Mouse (Mus musculus) megakaryocyte-erythroid progenitor cell, adult 5-6 weeks (primary cell): Measurements from ENCODE around the gene Crip1. TPM values are rescaled to one million over a fixed set of nuclear protein-coding genes. Genes with fewer than 3 reads are reported as not detected.
"Not testable (repeated sequence)": the region's sequence is repeated elsewhere in the genome, so short reads cannot be mapped to it uniquely, and the experiment has no call there.

Experiments used
- ATAC-seq: replicated peaks from 2 replicates; pipeline ENCODE4 v1.8.0; 2016; ENCODE audit warnings: mild to moderate bottlenecking, inconsistent platforms; ENCODE audit not compliant: severe bottlenecking, poor library complexity, low FRiP score, low TSS enrichment
- total RNA-seq, 2 experiments: library from RNA; stranded (forward) in 1 of 2; stranded (reverse) in 1 of 2; fragments of 200-1000, 215-1000 nt in 1 of 2; fragments of >200 nt in 1 of 2; fragmentation: Nextera tagmentation in 1 of 2; gene quantifications; 2 replicates each; pipeline ENCODE4 v1.2.3; 2014 to 2017

Gene Crip1
- total RNA-seq, 2 experiments from 2014 or later: 258 to 286 TPM

DNA sequence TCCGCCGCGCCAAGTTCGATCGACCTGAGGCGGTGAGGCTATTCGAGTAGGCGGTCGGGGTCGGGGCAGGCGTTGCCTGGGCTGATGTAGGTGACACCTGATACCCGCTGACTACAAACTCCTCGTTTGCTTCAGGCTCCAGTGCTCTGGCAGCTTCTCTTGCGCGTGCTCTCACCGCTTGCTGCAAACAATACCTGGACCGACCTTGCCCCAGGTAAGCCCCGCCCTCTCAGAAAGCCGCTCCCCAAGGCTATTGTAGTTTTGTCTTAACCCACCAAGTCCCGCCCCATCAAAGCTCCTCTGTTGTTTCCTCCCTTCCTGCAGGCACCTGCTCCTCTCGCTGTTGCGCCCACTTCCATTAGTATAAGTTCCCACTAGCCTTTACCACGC, 10.4 kb downstream of the Crip1 start:
- ATAC-seq: 0 out of 2 replicates have a peak, but pooled peaks have one; percentile 0

DNA sequence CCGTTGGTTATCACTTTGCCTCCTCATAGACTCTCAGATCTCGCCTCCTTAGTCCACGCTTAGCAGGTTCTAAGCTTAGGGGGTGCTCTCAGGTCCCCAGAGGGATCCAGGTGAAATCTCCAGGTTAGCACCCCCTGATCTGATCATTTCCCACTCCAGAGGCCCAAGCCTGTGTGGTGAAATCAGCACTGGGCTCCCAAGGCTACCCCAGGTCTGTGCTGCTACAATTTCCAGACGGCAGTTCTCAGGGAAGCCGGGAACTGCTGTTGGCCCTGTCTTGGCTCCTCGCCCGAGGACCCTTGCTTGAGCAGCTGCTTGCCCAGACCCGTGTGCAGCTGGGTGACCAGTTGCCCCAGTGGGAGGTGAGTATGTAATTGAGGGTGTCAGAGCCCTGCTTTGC, 10.9 kb downstream of the Crip1 start:
- ATAC-seq: no peak

DNA sequence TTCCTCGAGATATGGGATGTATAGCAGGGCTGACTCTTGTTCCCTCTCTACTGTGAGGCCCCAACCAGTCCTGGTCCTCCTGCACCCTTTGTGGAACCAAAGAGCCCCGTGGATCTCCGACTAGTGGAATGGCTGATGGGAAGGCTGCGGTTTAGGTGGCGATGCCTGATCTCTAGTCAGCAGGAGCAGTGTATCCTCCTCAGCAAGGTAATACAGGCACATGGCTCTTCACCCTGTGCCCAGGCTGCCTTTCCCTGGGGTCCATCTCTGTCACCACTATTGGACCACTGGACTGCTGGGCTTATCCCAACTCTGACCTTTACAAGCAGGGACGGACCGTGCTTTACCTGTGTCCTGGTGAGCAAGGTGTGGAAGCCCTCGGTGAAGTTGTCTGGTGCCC, 11.4 kb downstream of the Crip1 start:
- no peak for ATAC-seq

DNA sequence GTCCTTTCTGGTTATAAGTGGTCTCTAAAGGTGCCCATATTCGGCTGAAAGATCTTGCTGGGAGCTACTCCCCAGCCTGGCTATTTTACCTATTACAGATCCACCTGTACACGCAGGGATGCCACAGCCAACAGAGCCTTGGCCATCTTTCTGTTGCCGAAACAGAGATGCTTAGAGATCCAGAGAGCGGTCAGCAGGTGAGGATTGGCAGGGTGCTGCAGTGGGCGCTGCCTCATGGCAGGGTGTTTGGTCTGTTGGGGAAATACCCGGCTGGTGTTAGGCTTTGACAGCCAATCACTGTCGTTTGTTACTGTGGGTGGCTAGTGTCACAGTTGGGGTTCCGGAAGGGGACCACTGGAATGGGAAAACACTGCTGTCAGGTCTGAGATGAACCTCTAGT, 11.9 kb downstream of the Crip1 start:
- no peak for ATAC-seq

DNA sequence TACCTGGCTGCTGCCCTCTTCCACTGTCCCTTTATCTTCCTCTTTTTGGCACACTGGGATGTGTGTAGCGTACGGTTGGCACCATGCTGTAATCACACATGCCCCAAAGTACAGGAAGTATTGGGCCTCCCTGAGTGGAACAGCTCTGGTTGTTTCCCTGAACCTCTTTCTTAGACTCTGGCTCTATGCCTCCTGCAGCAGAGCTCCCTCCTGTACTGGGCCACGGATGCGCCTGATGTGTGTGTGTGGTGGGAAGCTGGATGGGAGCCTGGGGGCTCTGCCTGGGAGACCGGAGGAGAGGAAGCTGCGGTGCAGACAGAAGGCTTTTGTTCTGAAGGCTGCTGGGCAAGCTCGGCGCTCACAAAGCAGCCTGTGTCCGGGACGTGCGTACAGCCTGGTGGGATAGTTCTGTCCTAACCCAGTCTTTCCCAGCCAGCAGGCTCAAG, 17.5 kb downstream of the Crip1 start:
- ATAC-seq: no peak

DNA sequence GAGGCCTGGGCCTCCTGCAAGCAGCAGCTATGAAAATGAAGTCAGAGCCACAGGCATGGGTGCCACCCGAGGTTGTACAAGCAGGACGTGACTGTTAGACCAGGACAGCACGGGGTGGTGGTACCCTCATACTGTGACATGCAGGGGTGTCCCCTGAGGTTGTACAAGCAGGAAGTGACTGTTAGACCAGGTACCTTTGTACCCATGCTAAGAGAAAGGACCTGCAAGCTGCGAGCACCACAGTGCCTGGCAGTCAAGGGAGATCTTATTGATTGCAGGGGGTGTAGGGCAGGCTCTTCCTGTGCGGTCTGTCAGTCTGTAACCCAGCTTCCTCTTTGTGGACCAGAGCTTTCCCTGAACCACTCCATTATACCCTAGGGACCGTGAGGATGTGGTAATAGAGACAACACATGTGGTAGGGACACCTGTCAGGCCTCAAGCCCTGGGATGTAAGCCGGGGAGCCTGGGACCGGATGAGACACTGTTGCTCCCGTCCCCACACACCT, 22.0 kb downstream of the Crip1 start:
- ATAC-seq: peak; percentile 58

DNA sequence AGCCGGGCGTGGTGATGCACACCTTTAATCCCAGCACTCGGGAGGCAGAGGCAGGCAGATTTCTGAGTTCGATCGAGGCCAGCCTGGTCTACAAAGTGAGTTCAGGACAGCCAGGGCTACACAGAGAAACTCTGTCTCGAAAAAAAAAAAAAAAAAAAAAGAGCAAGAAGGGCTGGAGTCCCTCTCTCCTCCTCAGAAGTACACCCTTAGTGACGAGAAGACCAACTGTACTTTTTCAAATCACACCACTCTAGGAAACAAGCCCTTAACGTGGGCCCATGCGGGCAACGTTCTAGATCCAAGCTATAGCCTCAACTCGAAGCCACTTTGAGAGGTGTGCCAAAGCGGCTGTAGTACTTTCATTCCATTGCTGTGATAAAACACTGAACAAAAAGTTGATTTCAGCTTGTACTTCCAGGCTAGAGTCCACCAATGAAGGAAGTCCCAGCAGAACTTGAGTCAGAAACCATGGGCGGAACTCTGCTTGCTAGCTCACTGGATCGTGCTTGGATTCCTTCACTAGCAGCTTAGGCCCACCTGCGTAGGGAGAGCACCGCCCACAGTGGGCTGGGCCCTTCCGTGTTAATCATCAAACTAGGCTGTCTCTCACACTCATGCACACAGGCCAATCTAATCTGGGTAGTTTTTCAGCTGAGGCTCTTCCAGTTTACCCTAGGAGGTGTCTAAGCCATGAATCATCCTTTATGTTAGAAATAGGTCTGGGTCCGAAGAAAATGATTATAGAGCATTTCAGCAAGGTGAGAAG, 31.0 kb downstream of the Crip1 start:
- ATAC-seq: 0 out of 2 replicates have a peak, but pooled peaks have one; percentile 19

DNA sequence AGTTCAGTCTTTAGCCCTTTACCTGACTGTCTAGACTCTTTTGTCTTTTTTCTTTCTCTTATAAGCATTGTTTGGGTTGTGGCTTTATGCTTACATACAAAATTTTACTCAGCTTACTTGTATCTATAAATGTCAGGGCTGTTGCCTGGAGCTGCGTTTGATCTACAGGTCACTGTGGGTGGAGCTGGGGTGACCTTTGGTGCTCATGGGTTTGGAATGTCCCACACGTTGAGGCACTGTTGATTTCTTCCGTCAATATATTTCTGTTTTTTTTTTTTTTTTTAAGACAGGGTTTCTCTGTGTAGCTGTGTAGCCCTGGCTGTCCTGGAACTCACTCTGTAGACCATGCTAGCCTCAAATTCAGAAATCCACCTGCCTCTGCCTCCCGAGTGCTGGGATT, 34.9 kb downstream of the Crip1 start:
- no peak for ATAC-seq

DNA sequence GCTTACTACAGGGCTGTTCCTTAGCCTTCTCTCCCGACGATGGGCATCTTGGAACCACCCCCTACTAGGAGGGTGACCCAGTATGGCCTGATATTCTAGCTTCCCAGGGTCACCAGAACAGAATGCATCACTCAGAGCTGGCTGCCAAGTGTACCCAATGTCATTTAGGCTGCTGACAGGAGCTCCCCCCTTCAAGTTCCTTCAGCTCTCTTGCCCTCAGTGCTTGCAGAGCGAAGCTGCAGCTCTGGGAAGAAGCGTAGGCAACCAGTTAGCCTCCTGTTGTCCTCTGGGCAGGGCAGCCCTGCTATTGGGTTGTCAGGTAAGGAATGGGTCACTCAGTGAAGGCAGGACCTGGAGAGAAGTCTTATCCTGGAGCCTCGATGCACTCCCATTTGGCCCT, 38.8 kb downstream of the Crip1 start:
- ATAC-seq: no peak

DNA sequence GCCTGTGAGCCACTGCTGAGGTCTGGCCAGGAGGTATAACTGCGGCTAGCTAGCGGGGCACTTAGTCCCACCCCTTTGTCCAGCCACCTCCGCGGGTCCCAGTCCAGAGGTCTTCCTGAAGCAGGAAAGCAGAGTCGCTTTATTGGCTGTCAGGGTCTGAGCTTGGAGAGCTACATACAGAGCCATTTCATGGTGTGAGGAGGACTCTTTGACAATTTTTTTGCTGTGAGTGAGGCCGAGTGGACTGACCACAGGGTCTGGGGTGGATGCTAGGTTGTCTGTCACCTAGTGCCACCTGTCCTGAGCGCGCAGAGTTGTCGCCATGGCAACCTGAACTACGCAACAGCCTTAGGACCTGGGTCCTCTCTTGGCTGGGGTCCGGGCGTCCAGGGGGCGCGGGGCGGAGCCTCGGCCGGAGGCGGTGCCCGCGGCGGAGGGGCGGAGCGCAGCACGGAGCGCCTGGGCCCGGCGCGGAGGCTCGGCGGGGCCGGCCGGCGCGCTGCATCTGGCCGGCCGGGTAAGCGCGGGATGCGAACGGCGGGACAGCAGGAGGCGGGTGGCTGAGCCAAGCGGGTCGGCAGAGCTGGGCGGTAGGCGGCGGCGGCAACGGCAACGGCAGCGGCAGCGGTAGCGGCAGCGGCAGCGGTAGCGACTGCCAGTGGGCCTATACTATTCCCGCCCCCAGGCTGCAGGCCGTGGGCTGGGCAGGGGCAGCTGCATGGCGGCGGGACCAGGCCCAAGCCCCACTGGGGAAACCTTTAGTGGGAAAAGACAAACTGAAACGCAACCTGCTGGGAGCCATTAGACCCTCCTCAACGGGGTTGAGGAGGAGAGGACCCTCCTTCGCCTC, 39.6 kb downstream of the Crip1 start, which contains the start of gene Tmem121:
Gene Tmem121 (plus strand): TSS at position 489 of the 850 bp plus-strand sequence.
- ATAC-seq: no peak

DNA sequence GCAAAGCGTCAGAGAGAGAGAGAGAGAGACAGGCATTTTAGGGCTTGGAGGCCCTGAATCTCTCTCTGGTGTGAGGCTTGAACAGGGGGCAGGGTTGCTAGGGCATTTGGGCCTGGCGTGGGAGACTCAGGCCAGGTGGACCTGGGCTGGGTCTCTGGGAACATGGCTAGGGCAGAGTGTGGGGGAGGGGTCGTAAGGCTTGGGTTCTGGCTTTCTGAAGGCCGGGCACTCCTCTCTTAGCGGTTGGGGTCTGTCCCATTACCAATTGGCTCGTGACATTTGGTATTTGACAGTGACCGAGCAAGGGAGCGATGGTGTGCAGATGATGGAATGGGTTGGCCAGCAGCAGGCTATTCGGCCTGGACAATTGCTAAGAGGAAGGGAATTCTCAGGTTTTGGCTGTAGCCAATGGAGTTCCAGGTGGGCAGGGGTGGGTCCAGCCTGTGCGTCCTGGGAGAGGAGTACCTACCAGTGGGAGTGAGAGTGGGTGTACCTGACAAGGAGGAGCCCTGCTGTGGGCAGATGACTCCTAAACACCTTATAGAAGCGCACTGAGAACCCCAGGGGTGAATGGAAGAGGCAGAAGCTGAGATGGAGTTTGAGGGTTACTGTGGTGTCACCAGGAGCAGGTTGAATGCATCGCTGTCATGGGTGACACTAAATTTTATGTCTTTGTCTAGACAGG, 40.4 kb downstream of the Crip1 start:
- no peak for ATAC-seq

DNA sequence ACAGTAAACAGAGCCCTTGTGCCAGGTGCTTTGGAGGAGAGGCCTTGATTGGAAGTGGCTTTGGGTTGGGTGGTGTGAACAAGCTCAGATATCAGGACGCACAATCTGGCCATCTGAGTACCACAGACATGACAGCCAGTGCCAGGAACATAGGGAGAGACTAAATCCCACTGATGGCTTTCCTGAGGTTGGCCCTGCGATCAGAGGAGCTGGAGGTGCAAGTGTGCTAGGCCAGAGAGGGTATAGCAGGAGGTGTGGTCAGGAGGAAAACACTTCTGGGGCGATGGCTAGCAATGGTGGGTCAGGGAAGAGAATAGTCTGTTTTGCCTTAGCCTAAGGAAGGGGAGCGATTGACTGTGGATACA, 40.9 kb downstream of the Crip1 start:
- ATAC-seq: no peak

DNA sequence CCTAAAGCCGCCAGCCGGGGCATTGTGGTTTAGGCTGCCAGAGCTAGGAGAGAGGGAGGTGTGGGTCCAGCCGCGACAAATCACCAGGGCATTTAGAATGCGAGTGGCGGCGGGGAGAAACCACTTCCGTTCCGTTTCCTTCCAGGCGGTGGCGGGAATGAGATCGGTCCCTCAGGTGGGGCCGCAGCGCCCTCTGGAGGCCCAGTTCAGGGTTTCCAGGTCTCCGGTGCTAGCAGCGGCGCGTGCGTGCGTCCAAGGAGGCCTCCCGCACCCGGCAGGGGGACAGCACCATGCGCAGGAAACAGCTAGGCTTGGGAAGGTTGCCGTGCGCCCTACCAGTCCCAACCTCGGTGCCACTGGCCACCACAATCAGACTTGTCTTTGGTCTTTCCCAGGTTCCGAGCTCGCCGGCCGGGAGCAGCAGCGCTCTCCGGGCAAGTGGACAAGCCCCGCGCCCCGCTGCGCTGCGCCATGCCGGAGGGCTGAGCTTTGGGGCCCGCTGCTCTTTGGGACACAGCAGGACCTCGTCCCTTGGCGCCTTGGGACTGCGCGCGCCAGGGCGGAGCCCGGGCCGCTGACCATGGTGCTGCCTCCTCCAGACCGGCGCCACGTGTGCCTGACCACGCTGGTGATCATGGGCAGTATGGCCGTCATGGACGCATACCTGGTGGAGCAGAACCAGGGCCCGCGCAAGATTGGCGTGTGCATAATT, 41.6 kb downstream of the Crip1 start:
- peak; percentile 73 for ATAC-seq

DNA sequence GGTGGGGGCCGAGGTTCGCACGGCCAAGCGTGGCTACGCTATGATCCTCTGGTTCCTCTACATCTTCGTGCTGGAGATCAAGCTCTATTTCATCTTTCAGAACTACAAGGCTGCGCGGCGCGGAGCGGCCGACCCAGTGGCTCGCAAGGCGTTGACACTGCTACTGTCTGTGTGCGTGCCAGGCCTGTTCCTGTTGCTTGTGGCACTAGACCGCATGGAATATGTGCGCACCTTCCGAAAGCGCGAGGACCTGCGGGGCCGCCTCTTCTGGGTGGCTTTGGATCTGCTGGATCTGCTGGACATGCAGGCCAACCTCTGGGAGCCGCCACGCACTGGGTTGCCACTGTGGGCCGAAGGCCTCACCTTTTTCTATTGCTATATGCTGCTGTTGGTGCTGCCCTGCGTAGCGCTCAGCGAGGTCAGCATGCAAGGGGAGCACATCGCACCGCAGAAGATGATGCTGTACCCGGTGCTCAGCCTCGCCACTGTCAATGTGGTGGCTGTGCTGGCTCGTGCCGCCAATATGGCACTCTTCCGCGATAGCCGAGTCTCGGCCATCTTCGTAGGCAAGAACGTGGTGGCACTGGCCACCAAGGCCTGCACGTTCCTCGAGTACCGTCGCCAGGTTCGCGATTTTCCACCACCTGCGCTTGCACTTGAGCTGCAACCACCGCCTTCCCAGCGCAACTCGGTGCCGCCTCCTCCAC, 42.4 kb downstream of the Crip1 start:
- no peak for ATAC-seq

DNA sequence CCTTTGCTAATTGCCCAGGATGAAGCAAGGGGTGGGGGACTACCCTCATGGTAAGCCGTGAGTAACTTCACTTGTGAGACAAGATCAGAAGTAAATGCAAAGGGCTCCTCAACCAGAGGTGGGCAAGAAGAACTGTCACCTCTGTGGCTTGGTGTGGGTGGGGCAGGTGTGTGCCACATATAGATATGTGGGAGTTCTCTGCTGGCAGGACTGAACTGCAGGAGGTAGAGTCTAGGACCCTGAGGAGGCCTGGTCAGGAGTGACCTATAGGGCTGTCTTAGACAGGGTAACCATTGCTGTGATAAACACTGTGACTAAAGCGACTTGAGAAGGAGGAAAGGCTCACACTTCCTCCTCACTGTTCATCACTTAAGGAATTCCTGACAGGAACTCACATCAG, 47.3 kb downstream of the Crip1 start:
- ATAC-seq: peak; percentile 57

DNA sequence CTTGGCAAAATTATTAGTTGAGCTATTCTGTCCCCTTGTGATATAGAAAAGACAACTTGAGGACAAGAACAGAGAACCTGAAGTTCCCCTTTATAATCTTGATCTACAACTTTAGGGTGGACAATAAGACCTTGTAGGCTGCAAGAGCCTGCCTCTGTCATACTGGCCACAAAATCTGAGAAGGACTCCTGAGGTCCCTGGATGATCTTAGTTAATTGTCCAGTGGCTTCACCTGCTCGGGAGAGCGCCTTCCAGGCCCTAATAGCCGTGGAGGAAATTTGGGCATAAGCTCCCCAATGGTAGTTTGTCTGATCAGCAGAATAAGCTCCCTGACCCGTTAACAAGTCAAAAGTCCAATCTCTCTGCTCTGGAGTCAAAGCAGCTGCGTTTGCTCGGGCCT, 53.0 kb downstream of the Crip1 start:
- ATAC-seq: not testable (repeated sequence)

DNA sequence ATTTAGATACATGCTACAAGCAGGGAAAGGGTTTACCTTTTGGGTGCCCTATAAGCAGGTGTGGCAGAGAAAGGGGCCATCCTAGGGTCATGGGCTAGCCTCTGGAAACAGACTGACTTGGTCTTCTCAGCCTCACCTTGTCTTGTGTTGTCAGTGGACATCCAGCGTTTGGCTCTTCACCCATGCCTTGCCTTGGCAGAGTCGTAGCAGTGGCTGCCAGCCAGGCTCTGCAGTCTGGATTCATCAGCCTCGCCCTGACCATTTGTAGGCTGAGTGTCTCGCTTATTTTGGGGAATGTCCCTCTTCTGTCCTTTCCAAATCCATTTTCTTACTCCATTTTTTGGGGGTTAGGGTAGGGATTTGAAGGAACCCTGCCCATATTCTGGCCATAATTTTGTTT, 55.2 kb downstream of the Crip1 start:
- no peak for ATAC-seq

DNA sequence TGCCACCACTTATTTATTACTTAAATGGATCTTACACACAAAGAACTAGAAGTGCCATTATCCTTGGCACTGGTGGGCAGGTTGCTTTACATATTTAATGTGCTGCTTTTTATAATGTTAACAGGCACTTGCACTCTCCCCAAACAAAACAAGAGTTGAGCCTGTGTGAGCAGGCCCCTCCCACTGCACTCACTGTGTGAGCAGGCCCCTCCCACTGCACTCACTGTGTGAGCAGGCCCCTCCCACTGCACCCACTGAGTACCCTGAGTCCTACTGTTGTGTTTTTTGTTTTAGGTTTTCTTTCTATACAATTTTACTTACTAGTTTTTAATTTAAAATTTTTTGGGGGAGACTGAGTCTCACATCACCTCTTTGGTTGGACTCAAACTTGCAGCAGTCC, 55.9 kb downstream of the Crip1 start:
- no peak for ATAC-seq
